Comparison of ENCODE assay signal across 9 mouse cellular contexts in the genomic region with DNA sequence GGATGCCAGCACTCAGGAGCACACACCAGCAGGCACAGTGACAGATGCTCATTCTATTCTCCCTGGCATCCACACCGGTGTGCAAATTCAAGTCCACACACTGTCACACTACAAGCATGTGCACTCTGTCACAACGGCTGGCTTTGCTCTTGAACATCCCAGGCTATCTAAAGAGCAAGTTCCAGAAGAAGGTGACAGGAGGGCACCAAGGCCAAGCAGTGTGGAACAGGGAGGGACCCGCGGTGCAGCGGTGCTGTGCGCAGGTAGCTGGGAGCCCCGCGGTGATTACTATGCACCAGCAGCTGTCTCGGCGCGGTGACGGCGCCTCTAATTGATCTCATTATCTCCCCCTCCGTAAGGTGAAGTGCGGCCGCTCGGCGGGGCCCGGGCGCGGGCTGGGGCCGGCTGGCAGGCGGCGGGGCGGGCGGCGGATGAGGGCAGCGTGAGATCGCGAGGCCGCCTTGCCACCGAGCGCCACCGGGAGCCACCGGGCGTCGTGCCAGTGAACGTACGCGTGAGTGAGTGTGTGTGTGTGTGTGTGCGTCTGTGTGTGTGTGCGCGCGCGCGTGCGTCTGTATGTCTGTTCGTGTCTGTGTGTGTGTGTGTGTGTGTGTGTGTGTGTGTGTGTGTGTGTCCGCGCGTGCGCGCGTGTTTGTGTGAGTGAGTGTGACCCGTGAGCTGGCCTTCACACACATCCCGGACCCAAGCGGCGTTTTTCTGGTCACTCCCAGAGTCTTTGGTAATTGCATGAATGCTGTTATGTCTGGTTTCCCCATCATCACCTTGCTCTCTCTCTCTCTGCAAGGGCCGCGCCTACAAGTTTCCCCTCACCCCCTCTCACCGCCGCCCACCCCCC.
DNase-seq lines count a peak whose midpoint lies in the region; ATAC-seq and TF ChIP-seq lines count a peak whose summit lies in the region.
"Had no signal": no experiment of that assay in that cellular context is flagged by ENCODE, and none has a peak within 500 bp of the region (broad histone marks: within the 10 kb centered on the region; RNA-seq: fewer than 3 reads in every experiment).

No protein-coding gene starts in this region.

- no peaks in the 10 kb centered on the region for H3K4me1 ChIP-seq in ES-Bruce4 (ENCODE audit: control insufficient read depth, insufficient read depth, low read length)
- peaks cover 9% of the 10 kb centered on the region for H3K4me1 ChIP-seq in cerebellum, adult 2 months (ENCODE audit: control insufficient read depth, insufficient read depth, low read length)
- H3K4me1 ChIP-seq in forebrain, postnatal 0 days (ENCODE audit: insufficient read depth): peaks cover 6% of the 10 kb centered on the region; the same call in 1 of the 2 replicates
- peaks cover 39% of the 10 kb centered on the region for H3K4me1 ChIP-seq in hindbrain, embryonic 10.5 days (replicated peaks)
- H3K4me1 ChIP-seq in lung, embryonic 16.5 days (replicated peaks; ENCODE audit: control insufficient read depth, insufficient read depth, low read length): no peaks in the 10 kb centered on the region

- TF ChIP-seq CTCF in ES-Bruce4 (IDR thresholded peaks at IDR 0.05; ENCODE audit: low read depth, low read length): no peak
- no peak for TF ChIP-seq CTCF in cerebellum, adult 2 months (IDR thresholded peaks at IDR 0.05; ENCODE audit: borderline replicate concordance, insufficient read depth, low read depth, low read length)
- no peak for TF ChIP-seq CTCF in forebrain, postnatal 0 days (IDR thresholded peaks at IDR 0.05; ENCODE audit: low read depth)

- H3K9ac ChIP-seq in ES-Bruce4 (ENCODE audit: low read depth, poor library complexity, severe bottlenecking): no peak overlapping the region
- peak overlapping the region; percentile 56 for H3K9ac ChIP-seq in forebrain, postnatal 0 days
- H3K9ac ChIP-seq in lung, embryonic 16.5 days (ENCODE audit: low read length): peak overlapping the region; percentile 62

- peak overlapping the region; percentile 48 for H3K4me3 ChIP-seq in ES-Bruce4 (ENCODE audit: low read depth, low read length)
- H3K4me3 ChIP-seq in cerebellum, adult 2 months (replicated peaks; ENCODE audit: insufficient read depth, low read depth, low read length): peak overlapping the region; percentile 58
- H3K4me3 ChIP-seq in forebrain, postnatal 0 days (ENCODE audit: low read depth, low read length): peak overlapping the region; percentile 45
- H3K4me3 ChIP-seq in hindbrain, embryonic 10.5 days: peak overlapping the region; percentile 59
- peak overlapping the region; percentile 55 for H3K4me3 ChIP-seq in lung, embryonic 16.5 days (ENCODE audit: low read length)

- peak; percentile 89 to 92 for DNase-seq in cerebellum, adult 2 months
- DNase-seq in forebrain, postnatal 0 days: peak; percentile 79
- peak; percentile 49 for DNase-seq in hindbrain, embryonic 10.5 days (ENCODE audit: low spot score)
- peak; percentile 58 to 71 for DNase-seq in layer of hippocampus, postnatal 14 days (ENCODE audit: low spot score in 2 of 2)
- peak; percentile 59 for DNase-seq in ovary, postnatal 36 days (ENCODE audit: low spot score)
- no peak for DNase-seq in spleen, postnatal 36 days (ENCODE audit: low spot score in 2 of 2)

- ATAC-seq in forebrain, postnatal 0 days: peak; percentile 66
- peak; percentile 70 for ATAC-seq in lung, embryonic 16.5 days (ENCODE audit: low read depth)

- TF ChIP-seq EP300 in ES-Bruce4 (IDR thresholded peaks at IDR 0.05; ENCODE audit: insufficient read depth, low read depth, low read length): no peak

- WGBS in cerebellum, adult 2 months: under 1% methylated on average over 62 of the region's 62 CpGs
- WGBS in forebrain, postnatal 0 days: 3% methylated on average over 52 of the region's 62 CpGs
- 2% methylated on average over 61 of the region's 62 CpGs for WGBS in hindbrain, embryonic 10.5 days
- WGBS in lung, embryonic 16.5 days: 2% methylated on average over 36 of the region's 62 CpGs

- no peaks in the 10 kb centered on the region; the same call in 1 of the 2 replicates for H3K9me3 ChIP-seq in ES-Bruce4 (replicated peaks; ENCODE audit: control insufficient read depth, insufficient read depth, low read length, poor library complexity, severe bottlenecking)
- H3K9me3 ChIP-seq in forebrain, postnatal 0 days (ENCODE audit: low read length): no peaks in the 10 kb centered on the region
- H3K9me3 ChIP-seq in hindbrain, embryonic 10.5 days: no peaks in the 10 kb centered on the region
- no peaks in the 10 kb centered on the region for H3K9me3 ChIP-seq in lung, embryonic 16.5 days (ENCODE audit: control insufficient read depth, low read length)

- no peaks in the 10 kb centered on the region for H3K36me3 ChIP-seq in ES-Bruce4 (ENCODE audit: control insufficient read depth, insufficient read depth, low read length, poor library complexity, severe bottlenecking)
- H3K36me3 ChIP-seq in forebrain, postnatal 0 days (ENCODE audit: insufficient read depth): no peaks in the 10 kb centered on the region
- no peaks in the 10 kb centered on the region for H3K36me3 ChIP-seq in hindbrain, embryonic 10.5 days
- no peaks in the 10 kb centered on the region for H3K36me3 ChIP-seq in lung, embryonic 16.5 days (ENCODE audit: control insufficient read depth, insufficient read depth, low read length)

- TF ChIP-seq POLR2A in ES-Bruce4 (IDR thresholded peaks at IDR 0.05; ENCODE audit: insufficient read depth, low read length): no peak
- TF ChIP-seq POLR2A in cerebellum, adult 2 months (IDR thresholded peaks at IDR 0.05; ENCODE audit: borderline replicate concordance, insufficient read depth, low read length): peak; percentile 48

- no peak overlapping the region for H3K27ac ChIP-seq in ES-Bruce4 (ENCODE audit: insufficient read depth, low read length)
- peak overlapping the region; percentile 84 for H3K27ac ChIP-seq in cerebellum, adult 2 months (ENCODE audit: insufficient read depth, low read length)
- peak overlapping the region; percentile 81 for H3K27ac ChIP-seq in forebrain, postnatal 0 days (ENCODE audit: low read depth, low read length)
- peak overlapping the region; percentile 79 for H3K27ac ChIP-seq in hindbrain, embryonic 10.5 days
- no peak overlapping the region for H3K27ac ChIP-seq in lung, embryonic 16.5 days (ENCODE audit: low read length)
- H3K27ac ChIP-seq: macrophage had no signal

- H3K4me2 ChIP-seq in forebrain, postnatal 0 days (ENCODE audit: low read depth): peak overlapping the region; percentile 79
- peak overlapping the region; percentile 93 for H3K4me2 ChIP-seq in lung, embryonic 16.5 days (ENCODE audit: low read depth, low read length)

- no peaks in the 10 kb centered on the region; the same call in none of the 2 replicates for H3K27me3 ChIP-seq in ES-Bruce4 (ENCODE audit: control insufficient read depth, insufficient read depth, low read length, poor library complexity, severe bottlenecking)
- no peaks in the 10 kb centered on the region for H3K27me3 ChIP-seq in cerebellum, adult 2 months (ENCODE audit: control insufficient read depth, insufficient read depth, low read length)
- no peaks in the 10 kb centered on the region for H3K27me3 ChIP-seq in forebrain, postnatal 0 days (ENCODE audit: insufficient read depth, low read length)
- H3K27me3 ChIP-seq in hindbrain, embryonic 10.5 days (ENCODE audit: insufficient read depth, poor library complexity, severe bottlenecking): peaks cover 36% of the 10 kb centered on the region
- 0 out of 2 replicates have a peak, but pooled peaks cover 4% of the 10 kb centered on the region for H3K27me3 ChIP-seq in lung, embryonic 16.5 days (ENCODE audit: control insufficient read depth, insufficient read depth, low read depth, low read length)

Comparison
In these comparisons a context has a peak if more than half of its experiments do, and no peak if none do; other contexts are left out.
1. H3K27ac ChIP-seq: peak in cerebellum, adult 2 months (single experiment), forebrain, postnatal 0 days (single experiment) and hindbrain, embryonic 10.5 days (single experiment); none in ES-Bruce4 (single experiment) and lung, embryonic 16.5 days (single experiment).
2. DNase-seq: peak in cerebellum, adult 2 months (2 of 2), forebrain, postnatal 0 days (single experiment), hindbrain, embryonic 10.5 days (single experiment), layer of hippocampus, postnatal 14 days (2 of 2) and ovary, postnatal 36 days (single experiment); none in spleen, postnatal 36 days (0 of 2).
3. Peak in every context shown above with its lines, with median percentiles within 50 percentile points of each other: H3K4me3 ChIP-seq.